Mouse (Mus musculus) bone marrow macrophage, adult 2 months (primary cell): ENCODE results near the gene Glis3.

Experiments
- CTCF ChIP-seq: IDR thresholded peaks from 2 replicates; pipeline ENCODE4 v1.5.1; 2012; ENCODE audit warnings: low read depth, mild to moderate bottlenecking, low read length, moderate library complexity
- POLR2A ChIP-seq: IDR thresholded peaks from 2 replicates; pipeline ENCODE4 v1.6.1; 2012; ENCODE audit warnings: mild to moderate bottlenecking, low read depth, low read length, borderline replicate concordance

DNA sequence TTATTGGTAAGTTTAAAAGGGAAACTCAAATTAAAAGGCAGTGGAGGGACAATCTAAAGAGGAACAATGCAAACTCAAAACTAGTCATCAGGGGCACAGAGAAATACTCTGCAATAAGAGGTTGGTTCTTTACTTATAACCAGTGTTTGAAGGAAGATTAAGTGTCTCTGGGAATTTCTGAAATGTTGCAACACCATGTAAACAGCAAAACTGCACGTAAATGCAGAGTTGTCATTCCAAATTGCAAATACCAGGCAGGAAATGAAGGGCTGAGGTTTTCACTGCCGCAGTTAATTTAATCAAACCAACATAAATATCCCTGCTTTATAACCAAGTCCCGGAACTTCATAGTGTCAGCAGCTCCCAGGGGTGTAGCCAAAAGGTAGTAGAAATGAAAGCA lies 342.3 kb downstream of the Glis3 start:
- no peak for TF ChIP-seq CTCF
- TF ChIP-seq POLR2A, result no peak
